Mouse (Mus musculus): ENCODE measurements around the gene Slitrk4.

The Slitrk4 gene

DNA sequence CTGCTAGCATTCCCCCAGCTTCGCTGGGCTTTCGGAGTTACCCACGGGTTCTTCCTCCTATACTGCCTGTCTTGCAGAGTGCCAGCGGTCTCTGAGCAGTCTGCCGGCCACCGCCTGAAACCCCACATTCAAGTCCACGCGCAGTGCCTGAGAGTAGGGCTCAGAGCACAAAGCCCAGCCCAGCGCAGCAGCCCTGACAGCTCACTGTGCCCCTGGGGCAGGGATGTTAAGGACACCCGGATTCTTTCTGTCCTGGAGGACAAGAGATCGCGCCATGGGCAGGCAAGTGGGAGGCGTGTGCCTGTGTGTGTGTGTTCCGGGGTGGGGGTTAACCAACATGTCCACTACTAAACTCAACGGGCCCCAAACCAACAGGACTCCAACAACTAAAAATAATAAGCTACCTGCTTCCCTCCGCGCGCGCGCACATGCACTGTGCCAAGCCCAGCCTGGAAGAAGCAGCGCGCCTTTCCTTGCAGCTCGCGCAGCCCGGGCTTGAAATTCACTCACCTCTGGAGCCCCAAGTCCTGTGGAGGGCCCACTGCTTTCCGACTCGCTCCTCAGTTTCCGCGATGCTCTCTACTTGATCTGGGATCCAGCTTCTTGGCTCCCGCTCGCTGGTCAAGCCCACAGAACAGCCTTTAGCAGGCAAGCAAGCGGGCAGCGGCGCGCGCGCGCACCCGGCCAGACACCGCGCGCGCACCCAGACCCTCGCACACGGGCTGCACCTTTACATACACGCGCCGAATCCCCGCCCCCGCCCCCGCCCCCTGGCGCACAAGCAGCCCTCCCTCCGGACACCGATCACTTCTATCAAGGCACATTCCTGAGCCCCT lies at the start of gene Slitrk4:
TSS of gene Slitrk4 (minus strand) at position 707 of the 836 bp plus-strand sequence.
- no peak for DNase-seq

- DNase-seq: no peak
These were observed 42.7 kb upstream of the Slitrk4 start for GRCm38 (mm10) chrX:64319501-64319900.

DNA sequence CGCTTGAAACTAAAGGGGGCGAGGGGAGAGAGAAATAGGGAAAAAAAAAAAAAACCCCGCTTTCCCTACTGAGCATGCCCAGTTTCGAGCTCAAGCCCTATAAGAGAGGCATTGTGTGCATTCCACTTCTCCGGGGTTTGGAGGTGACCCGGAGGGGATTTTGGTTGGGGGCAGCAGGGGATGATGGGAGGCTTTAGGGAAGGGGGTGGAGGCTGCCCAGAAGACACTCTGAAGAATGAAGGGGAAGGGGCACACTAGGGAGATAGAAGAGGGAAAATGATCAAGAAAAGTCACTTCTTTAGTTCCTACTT lies 1.1 kb upstream of the Slitrk4 start:
- no peak for DNase-seq

DNA sequence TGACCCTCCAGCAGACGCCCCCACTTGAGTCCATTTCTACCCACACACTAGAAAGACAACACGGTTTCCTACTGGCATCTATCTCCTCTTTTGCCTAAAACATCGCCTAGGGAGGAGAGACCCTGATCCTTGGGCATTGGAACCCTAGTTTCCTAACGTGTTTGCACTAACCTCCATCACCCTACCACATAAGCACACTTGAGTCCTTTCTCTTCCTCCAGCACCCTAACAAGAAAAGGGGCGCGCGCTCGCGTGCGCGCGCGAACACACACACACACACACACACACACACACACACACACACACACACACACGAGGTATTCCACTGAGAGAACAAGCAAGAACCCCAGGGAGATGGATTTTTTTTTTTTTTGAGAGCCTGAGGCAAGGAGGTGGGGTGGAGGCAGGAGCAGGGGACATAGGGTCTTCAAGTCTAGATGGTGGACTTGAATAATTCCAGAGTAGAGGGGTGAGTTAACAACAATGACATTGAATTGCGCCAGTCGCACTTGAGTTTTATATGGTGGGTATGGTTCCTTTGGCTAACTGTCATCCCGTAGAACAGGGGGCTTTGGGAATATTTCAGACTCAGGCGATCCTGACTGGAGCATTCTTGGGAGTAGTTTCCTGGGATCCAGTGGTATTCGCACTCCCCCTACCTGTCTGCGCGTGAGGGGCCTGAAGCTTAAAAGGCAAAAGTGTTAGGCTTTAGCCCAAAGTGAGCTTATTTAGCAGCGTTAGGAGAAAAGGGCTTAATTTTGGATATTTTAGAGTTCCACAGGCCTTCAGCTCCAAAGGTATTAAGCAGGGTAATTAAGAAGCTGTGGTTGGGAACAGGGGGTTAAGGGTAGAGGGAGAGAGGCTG lies 562 bp upstream of the Slitrk4 start:
- no peak for DNase-seq

DNA sequence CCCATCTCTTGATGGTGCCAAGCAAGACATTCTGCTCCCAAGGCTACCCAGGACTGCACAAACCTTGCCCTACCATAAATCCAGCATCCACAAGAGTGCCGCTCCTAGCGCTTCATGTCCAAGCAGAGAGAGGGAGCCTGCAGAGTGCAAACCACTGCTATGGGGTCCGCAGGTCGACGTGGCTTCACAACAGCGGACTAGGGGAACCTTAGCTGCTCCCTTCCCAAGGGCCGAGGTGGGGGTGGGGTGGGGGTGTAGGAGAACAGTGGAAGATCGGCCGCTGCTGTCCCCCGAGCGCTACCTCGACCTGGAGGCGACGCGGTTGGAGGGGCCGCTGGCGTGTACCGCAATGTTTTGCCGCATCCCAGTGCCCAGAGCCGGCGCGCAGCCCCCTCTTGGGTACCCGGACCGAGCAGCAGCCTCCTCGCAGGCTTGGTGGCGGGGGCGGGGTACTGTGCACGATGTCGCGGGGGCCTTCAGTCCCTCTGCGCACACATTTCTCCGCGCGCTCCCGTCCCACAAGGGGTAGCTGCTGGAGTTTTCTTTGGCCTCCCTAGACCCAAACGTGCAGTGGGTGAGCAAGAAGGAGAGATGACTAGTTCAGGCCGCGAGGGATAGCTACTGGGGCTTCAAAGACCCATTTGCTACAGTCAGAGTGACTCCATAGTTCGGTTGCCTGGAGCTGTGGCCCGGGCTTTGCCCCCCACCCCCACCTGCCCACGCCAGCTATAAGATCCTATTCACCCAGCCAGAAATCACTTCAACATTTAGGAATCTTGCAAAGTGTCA lies 1.1 kb downstream of the Slitrk4 start:
- no peak for DNase-seq

DNA sequence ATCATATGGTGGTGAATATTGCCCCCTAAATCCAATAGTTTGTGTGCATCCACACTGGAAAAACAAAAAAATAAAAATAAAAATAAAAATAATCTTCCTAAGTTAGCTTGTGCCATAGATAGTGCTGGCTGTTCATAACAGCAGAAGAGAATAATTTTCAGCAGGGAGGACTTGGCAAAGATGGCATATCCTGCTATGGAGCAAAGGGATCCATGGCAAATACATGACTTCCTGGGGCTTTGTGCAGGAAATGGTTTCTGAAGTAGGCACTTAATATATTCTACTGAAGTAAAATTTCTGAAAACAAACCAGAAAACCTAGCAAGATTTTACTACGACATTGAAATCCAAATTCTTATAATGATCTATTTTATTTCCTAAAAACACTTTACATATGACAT lies 13.3 kb downstream of the Slitrk4 start:
- DNase-seq: no peak

Measured in kidney, adult 18-20 months (tissue).